Mouse (Mus musculus): Measurements from ENCODE around the gene Hand1. TPM values are rescaled to one million over a fixed set of nuclear protein-coding genes. Genes with fewer than 3 reads are reported as not detected.

Hand1 gene
- polyA plus RNA-seq, 1 experiment from 2014 or later, result 17.4 TPM

DNA sequence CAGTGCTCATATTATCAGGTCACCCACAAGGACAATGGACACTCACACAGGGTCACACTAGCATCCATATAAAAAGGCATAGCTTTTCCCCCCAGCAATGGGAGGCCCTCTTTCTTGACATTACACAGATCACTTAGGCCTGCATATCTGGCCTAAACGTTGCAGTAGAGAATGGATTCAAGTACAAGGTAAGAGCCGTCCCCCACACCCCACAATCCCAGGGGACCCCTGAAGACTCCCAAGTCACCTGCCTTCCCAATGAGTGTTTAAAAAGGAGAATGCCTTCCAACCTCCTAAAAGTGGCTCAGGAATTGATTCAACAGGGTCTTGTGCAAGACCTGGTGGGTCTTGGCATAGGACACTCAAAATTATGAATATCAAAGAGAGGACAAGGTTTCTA is 2.7 kb upstream of the Hand1 start:
- Histone ChIP-seq H3K27me3 (replicated peaks; ENCODE audit: control insufficient read depth, insufficient read depth, low read length) (peaks cover 92% of the 10 kb centered on the region), H3K4me1 (replicated peaks; ENCODE audit: control insufficient read depth, insufficient read depth, low read length) (no peaks in the 10 kb centered on the region; the same call in 1 of the 2 replicates), H3K4me2 (replicated peaks; ENCODE audit: low read depth) (no peak overlapping the region), H3K36me3 (ENCODE audit: control insufficient read depth, insufficient read depth) (no peaks in the 10 kb centered on the region), H3K4me3 (ENCODE audit: low read depth, low read length) (no peak overlapping the region), H3K27ac (ENCODE audit: low read depth, low read length) (no peak overlapping the region), H3K9ac (ENCODE audit: low read depth, low read length) (no peak overlapping the region), H3K9me3 (ENCODE audit: control insufficient read depth) (no peaks in the 10 kb centered on the region)
- WGBS, result 32% methylated on average over 2 of the region's 2 CpGs
- TF ChIP-seq CTCF (IDR thresholded peaks at IDR 0.05; ENCODE audit: low read depth), result no peak
- no peak for ATAC-seq

DNA sequence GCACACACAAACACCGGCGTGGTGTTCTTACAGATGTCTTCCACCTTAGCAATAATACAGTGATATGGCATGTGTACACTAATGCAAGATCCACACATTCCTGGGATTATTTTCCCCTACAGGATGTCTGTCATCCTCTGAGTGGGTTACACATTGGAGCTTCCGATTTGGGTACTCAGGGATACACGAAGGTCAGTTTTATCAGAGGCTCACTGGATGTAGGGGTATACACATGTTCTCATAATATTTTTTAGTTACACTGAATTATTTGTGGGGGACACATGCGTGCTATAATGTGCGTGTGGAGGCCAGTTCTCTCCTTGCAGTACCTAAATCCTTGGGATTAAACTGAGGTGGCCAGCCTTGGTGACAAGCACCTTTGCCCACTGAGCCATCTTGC is 1.4 kb upstream of the Hand1 start:
- Histone ChIP-seq H3K27ac (ENCODE audit: low read depth, low read length) (no peak overlapping the region), H3K4me2 (replicated peaks; ENCODE audit: low read depth) (peak overlapping the region; percentile 10; the same call in 1 of the 2 replicates), H3K9me3 (ENCODE audit: control insufficient read depth) (no peaks in the 10 kb centered on the region), H3K4me1 (replicated peaks; ENCODE audit: control insufficient read depth, insufficient read depth, low read length) (no peaks in the 10 kb centered on the region; the same call in 1 of the 2 replicates), H3K4me3 (ENCODE audit: low read depth, low read length) (no peak overlapping the region), H3K36me3 (ENCODE audit: control insufficient read depth, insufficient read depth) (no peaks in the 10 kb centered on the region), H3K9ac (ENCODE audit: low read depth, low read length) (no peak overlapping the region), H3K27me3 (replicated peaks; ENCODE audit: control insufficient read depth, insufficient read depth, low read length) (peaks cover 92% of the 10 kb centered on the region)
- no peak for TF ChIP-seq CTCF (IDR thresholded peaks at IDR 0.05; ENCODE audit: low read depth)
- 42% methylated on average over 6 of the region's 6 CpGs for WGBS
- no peak for ATAC-seq

DNA sequence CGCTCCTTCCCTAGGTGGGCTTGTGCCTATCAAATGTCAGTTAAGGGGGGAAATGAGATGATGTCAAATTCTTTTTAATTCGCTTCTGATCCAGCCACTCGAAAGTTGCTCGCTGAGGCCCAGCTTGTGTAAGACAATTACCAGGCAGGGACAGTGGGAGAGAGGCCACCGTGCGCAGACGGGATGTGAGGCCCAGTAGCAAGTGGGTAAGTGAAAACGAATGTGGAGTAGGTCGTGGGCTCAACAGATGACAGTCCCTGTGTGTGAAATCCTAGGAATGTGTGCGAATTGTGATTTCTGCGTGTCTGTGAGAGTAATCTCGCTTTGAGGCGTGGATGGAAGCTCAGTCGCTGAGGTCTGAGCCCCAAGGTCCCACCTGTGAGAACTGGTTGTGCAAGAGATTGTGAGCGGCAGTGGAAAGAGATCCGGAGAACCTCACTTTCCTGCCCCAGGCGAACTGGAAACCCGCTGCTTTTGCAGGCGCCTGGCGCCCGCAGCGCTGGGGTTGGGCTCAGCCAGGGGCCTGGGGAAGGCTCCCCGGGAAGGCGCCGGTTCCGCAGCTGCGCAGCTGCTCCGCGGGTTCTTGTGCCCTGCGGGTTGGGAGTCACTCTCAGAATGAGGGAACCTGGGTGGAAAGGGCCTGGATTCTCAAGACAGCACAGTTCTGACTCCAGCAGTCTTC is 819 bp upstream of the Hand1 start:
- no peak overlapping the region for H3K9ac ChIP-seq (ENCODE audit: low read depth, low read length)
- H3K4me3 ChIP-seq (ENCODE audit: low read depth, low read length), result no peak overlapping the region
- peak overlapping the region; percentile 10; the same call in 1 of the 2 replicates for H3K4me2 ChIP-seq (replicated peaks; ENCODE audit: low read depth)
- H3K9me3 ChIP-seq (ENCODE audit: control insufficient read depth), result no peaks in the 10 kb centered on the region
- no peak for ATAC-seq
- WGBS, result 31% methylated on average over 30 of the region's 30 CpGs
- H3K36me3 ChIP-seq (ENCODE audit: control insufficient read depth, insufficient read depth), result no peaks in the 10 kb centered on the region
- peaks cover 92% of the 10 kb centered on the region for H3K27me3 ChIP-seq (replicated peaks; ENCODE audit: control insufficient read depth, insufficient read depth, low read length)
- no peak overlapping the region for H3K27ac ChIP-seq (ENCODE audit: low read depth, low read length)
- H3K4me1 ChIP-seq (replicated peaks; ENCODE audit: control insufficient read depth, insufficient read depth, low read length), result no peaks in the 10 kb centered on the region; the same call in 1 of the 2 replicates
- TF ChIP-seq CTCF (IDR thresholded peaks at IDR 0.05; ENCODE audit: low read depth), result no peak

DNA sequence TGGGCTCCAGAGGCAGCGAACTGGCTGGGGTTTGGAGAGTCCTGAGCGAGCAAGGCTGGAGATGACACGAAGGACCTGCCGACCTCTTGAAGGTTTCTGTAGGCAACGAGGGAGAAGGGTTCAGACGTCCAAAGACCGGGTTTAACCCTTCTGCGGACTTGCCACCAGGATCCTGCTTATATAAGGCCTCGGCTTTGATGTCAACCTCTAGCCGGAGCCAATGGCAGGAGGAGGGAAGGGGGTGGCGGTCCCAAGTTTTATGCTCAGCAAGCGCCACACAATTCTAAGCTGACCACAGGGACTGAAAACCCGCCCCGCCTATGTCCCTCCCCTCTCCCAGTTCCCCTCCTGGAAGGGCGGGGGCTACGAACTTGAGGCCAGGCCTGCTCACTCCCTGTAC is 757 bp downstream of the Hand1 start:
- no peak for TF ChIP-seq CTCF (IDR thresholded peaks at IDR 0.05; ENCODE audit: low read depth)
- Histone ChIP-seq H3K4me3 (ENCODE audit: low read depth, low read length) (peak overlapping the region; percentile 31), H3K27me3 (replicated peaks; ENCODE audit: control insufficient read depth, insufficient read depth, low read length) (peaks cover 94% of the 10 kb centered on the region), H3K9me3 (ENCODE audit: control insufficient read depth) (no peaks in the 10 kb centered on the region), H3K4me1 (replicated peaks; ENCODE audit: control insufficient read depth, insufficient read depth, low read length) (peaks cover 6% of the 10 kb centered on the region; the same call in 1 of the 2 replicates), H3K4me2 (replicated peaks; ENCODE audit: low read depth) (0 out of 2 replicates have a peak overlapping the region, but pooled peaks have one; percentile 21), H3K9ac (ENCODE audit: low read depth, low read length) (no peak overlapping the region), H3K27ac (ENCODE audit: low read depth, low read length) (no peak overlapping the region), H3K36me3 (ENCODE audit: control insufficient read depth, insufficient read depth) (no peaks in the 10 kb centered on the region)
- ATAC-seq, result peak; percentile 29; the same call in 1 of the 2 replicates
- WGBS, result 37% methylated on average over 16 of the region's 16 CpGs

DNA sequence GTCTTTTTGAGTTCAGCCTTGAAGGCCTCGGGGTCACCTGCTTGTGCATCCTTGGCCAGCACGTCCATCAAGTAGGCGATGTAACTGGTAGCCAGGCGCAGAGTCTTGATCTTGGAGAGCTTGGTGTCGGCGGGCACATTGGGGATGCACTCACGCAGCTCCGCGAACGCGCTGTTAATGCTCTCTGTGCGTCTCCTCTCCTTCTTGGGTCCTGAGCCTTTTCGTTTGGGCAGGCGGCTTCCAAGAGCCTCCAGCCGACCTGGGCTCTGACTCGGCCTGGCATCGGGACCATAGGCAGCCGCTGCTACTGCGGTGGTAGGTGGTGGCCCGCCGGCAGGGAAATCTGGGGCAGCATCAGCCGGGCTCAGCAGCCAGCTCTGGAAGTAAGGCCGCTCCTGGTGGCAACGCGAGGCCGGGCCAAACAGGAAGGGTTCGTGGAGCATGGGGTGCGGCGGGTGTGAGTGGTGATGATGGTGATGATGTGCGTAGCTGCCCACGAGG is 1.3 kb downstream of the Hand1 start:
- no peaks in the 10 kb centered on the region for H3K36me3 ChIP-seq (ENCODE audit: control insufficient read depth, insufficient read depth)
- H3K27ac ChIP-seq (ENCODE audit: low read depth, low read length), result no peak overlapping the region; the same call in 1 of the 2 replicates
- H3K4me2 ChIP-seq (replicated peaks; ENCODE audit: low read depth), result peak overlapping the region; percentile 21; the same call in 1 of the 2 replicates
- no peak for TF ChIP-seq CTCF (IDR thresholded peaks at IDR 0.05; ENCODE audit: low read depth)
- H3K4me1 ChIP-seq (replicated peaks; ENCODE audit: control insufficient read depth, insufficient read depth, low read length), result peaks cover 6% of the 10 kb centered on the region; the same call in 1 of the 2 replicates
- peak overlapping the region; percentile 31 for H3K4me3 ChIP-seq (ENCODE audit: low read depth, low read length)
- ATAC-seq, result no peak
- no peaks in the 10 kb centered on the region for H3K9me3 ChIP-seq (ENCODE audit: control insufficient read depth)
- H3K27me3 ChIP-seq (replicated peaks; ENCODE audit: control insufficient read depth, insufficient read depth, low read length), result peaks cover 93% of the 10 kb centered on the region
- WGBS, result 31% methylated on average over 31 of the region's 31 CpGs
- no peak overlapping the region for H3K9ac ChIP-seq (ENCODE audit: low read depth, low read length)

DNA sequence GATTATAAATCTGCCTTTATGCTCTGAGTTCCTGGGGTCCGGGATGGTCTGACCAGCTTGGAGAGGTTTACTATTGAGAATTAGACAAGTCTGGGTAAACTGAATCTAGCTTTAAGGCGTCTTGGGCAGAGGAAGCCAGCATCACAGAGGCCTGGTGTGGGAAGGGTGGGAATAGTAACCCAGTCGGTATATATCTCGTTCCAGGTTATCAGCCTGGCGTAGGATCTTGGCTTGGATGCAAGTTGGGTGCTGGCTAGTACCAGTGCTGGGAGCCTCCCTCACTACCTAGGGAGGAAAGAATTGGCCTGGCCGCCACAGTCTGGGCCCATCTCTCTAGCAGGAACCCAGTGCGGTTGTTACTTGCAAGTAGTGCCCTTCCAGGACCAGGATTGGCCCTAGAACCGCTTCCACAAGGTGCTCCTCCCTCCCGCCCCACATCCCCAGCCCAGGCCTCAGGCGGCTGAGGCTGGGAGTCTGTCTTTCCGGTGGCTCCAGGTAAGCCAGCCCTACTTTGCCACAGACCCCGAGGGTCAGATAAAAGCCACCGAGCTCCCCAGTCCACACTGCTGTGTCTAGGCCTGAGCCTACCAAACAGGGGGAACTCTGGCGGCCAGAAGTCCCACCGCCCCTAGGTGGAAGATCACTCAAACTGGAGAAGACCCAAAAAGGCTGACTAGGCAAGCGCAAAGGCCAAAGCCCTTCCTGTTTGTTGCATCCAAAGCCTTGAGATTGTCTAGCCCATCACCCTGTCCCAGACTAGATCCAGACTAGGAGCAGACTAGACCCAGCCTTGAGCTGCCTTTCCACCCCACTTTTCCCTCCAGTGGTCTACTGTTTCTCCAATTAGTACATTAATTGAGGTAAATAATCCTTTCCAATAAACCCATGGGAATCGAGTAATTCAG is 2.5 kb downstream of the Hand1 start:
- H3K27ac ChIP-seq (ENCODE audit: low read depth, low read length), result no peak overlapping the region
- peaks cover 6% of the 10 kb centered on the region; the same call in 1 of the 2 replicates for H3K4me1 ChIP-seq (replicated peaks; ENCODE audit: control insufficient read depth, insufficient read depth, low read length)
- no peak for TF ChIP-seq CTCF (IDR thresholded peaks at IDR 0.05; ENCODE audit: low read depth)
- H3K4me2 ChIP-seq (replicated peaks; ENCODE audit: low read depth), result peak overlapping the region; percentile 69
- H3K9me3 ChIP-seq (ENCODE audit: control insufficient read depth), result no peaks in the 10 kb centered on the region
- no peaks in the 10 kb centered on the region for H3K36me3 ChIP-seq (ENCODE audit: control insufficient read depth, insufficient read depth)
- 51% methylated on average over 17 of the region's 17 CpGs for WGBS
- ATAC-seq, result no peak
- peak overlapping the region; percentile 31 for H3K4me3 ChIP-seq (ENCODE audit: low read depth, low read length)
- peaks cover 82% of the 10 kb centered on the region for H3K27me3 ChIP-seq (replicated peaks; ENCODE audit: control insufficient read depth, insufficient read depth, low read length)
- 0 out of 2 replicates have a peak overlapping the region, but pooled peaks have one; percentile 13 for H3K9ac ChIP-seq (ENCODE audit: low read depth, low read length)
